Mouse (Mus musculus) hindbrain, embryonic 15.5 days (tissue): Measurements from ENCODE around the gene Acer2. TPM values are rescaled to one million over a fixed set of nuclear protein-coding genes. Genes with fewer than 3 reads are reported as not detected.
"Not testable (repeated sequence)": the region's sequence is repeated elsewhere in the genome, so short reads cannot be mapped to it uniquely, and the experiment has no call there.

Source experiments
- ATAC-seq: fragments of 200-750 bp; cut with Nextera tagmentation; 2 replicates; pipeline ENCODE4 v1.8.0; 2017; ENCODE audit warnings: low read depth, moderate number of reproducible peaks, moderate TSS enrichment; ENCODE audit not compliant: low FRiP score
- H3K27ac ChIP-seq: fragments of 300-500 bp; sonication (generic); replicated peaks from 2 replicates; pipeline ENCODE4 v1.5.1; 2015; ENCODE audit warnings: mild to moderate bottlenecking, inconsistent platforms
- H3K27me3 ChIP-seq: fragments of 300-500 bp; sonication (generic); 2 replicates; pipeline ENCODE4 v1.6.1; 2015; ENCODE audit warnings: control low read depth, inconsistent platforms
- H3K36me3 ChIP-seq: fragments of 300-500 bp; sonication (generic); 2 replicates; pipeline ENCODE4 v1.6.1; 2015; ENCODE audit warnings: control low read depth, inconsistent platforms
- H3K4me1 ChIP-seq: fragments of 300-500 bp; sonication (generic); replicated peaks from 2 replicates; pipeline ENCODE4 v1.6.1; 2015; ENCODE audit warnings: control low read depth, inconsistent platforms
- H3K4me2 ChIP-seq: fragments of 300-500 bp; sonication (generic); 2 replicates; pipeline ENCODE4 v1.6.1; 2015; ENCODE audit warnings: moderate library complexity, mild to moderate bottlenecking, inconsistent platforms
- H3K4me3 ChIP-seq: fragments of 300-500 bp; sonication (generic); 2 replicates; pipeline ENCODE4 v1.5.1; 2015; ENCODE audit warnings: mild to moderate bottlenecking, inconsistent platforms
- H3K9ac ChIP-seq: fragments of 300-500 bp; sonication (generic); 2 replicates; pipeline ENCODE4 v1.6.1; 2015; ENCODE audit warnings: inconsistent platforms
- H3K9me3 ChIP-seq: fragments of 300-500 bp; sonication (generic); 2 replicates; pipeline ENCODE4 v1.6.1; 2016; ENCODE audit warnings: control low read depth, inconsistent platforms
- WGBS: fragments of 180-500 bp; shearing (Covaris S2); methylation state at CpG from one replicate; pipeline ENCODE4 v1.1.7; 2015; 5-methylcytosine and 5-hydroxymethylcytosine counted together
- polyA plus RNA-seq: library from polyadenylated mRNA; unstranded; fragments of >200 nt; fragmentation: Nextera tagmentation; extraction: Ambion mirVana; gene quantifications from 2 replicates; pipeline ENCODE4 v1.2.1, GENCODE M21; 2015

Acer2 gene
- polyA plus RNA-seq: 18.0 and 20.2 TPM in 2 replicates

GRCm38 (mm10) chr4:86874146-86874847 lies at the start of gene Acer2:
Gene Acer2, plus strand, starts transcription at chr4:86874396.
- H3K4me3 ChIP-seq: peak within 1 kb of the TSS; percentile 84
- WGBS: under 1% methylated on average over 60 of the region's 60 CpGs
- H3K27ac ChIP-seq: peak within 1 kb of the TSS; percentile 41; the same call in 1 of the 2 replicates
- ATAC-seq: peak; percentile 93
- H3K4me2 ChIP-seq: peak within 1 kb of the TSS; percentile 75
- peak within 1 kb of the TSS; percentile 70 for H3K9ac ChIP-seq
- H3K4me1 ChIP-seq: peaks cover 10% of the 10 kb centered on the region
- H3K36me3 ChIP-seq: no peaks in the 10 kb centered on the region
- H3K27me3 ChIP-seq: no peaks in the 10 kb centered on the region
- H3K9me3 ChIP-seq: no peaks in the 10 kb centered on the region

- Histone ChIP-seq H3K4me2 (no peak overlapping the region), H3K27ac (no peak overlapping the region), H3K4me1 (no peaks in the 10 kb centered on the region), H3K36me3 (peaks cover 45% of the 10 kb centered on the region), H3K9me3 (no peaks in the 10 kb centered on the region), H3K4me3 (no peak overlapping the region), H3K27me3 (no peaks in the 10 kb centered on the region), H3K9ac (no peak overlapping the region)
- 90% methylated on average over 7 of the region's 7 CpGs for WGBS
- no peak for ATAC-seq
Observed at GRCm38 (mm10) chr4:86825143-86825542, 49.1 kb upstream of the Acer2 start.

- H3K27me3 ChIP-seq: no peaks in the 10 kb centered on the region
- H3K4me3 ChIP-seq: no peak overlapping the region
- 92% methylated on average over 2 of the region's 2 CpGs for WGBS
- no peak for ATAC-seq
- H3K9ac ChIP-seq: no peak overlapping the region
- no peaks in the 10 kb centered on the region for H3K9me3 ChIP-seq
- no peak overlapping the region for H3K4me2 ChIP-seq
- no peak overlapping the region for H3K27ac ChIP-seq
- H3K4me1 ChIP-seq: no peaks in the 10 kb centered on the region
- peaks cover 37% of the 10 kb centered on the region for H3K36me3 ChIP-seq
Observed at GRCm38 (mm10) chr4:86831896-86832295, 42.3 kb upstream of the Acer2 start.

- not testable (repeated sequence) for H3K27me3 ChIP-seq, H3K9ac ChIP-seq, ATAC-seq, H3K9me3 ChIP-seq, H3K4me1 ChIP-seq, H3K4me2 ChIP-seq, H3K27ac ChIP-seq, H3K4me3 ChIP-seq
- H3K36me3 ChIP-seq: peaks cover 51% of the 10 kb centered on the region
- WGBS: 95% methylated on average over 2 of the region's 2 CpGs
Observed at GRCm38 (mm10) chr4:86841141-86841540, 33.1 kb upstream of the Acer2 start.

- no peaks in the 10 kb centered on the region for H3K27me3 ChIP-seq
- H3K4me1 ChIP-seq: no peaks in the 10 kb centered on the region
- H3K27ac ChIP-seq: no peak overlapping the region
- H3K4me3 ChIP-seq: no peak overlapping the region
- 95% methylated on average over 3 of the region's 3 CpGs for WGBS
- ATAC-seq: no peak
- no peak overlapping the region for H3K4me2 ChIP-seq
- no peak overlapping the region for H3K9ac ChIP-seq
- peaks cover 42% of the 10 kb centered on the region for H3K36me3 ChIP-seq
- no peaks in the 10 kb centered on the region for H3K9me3 ChIP-seq
Observed at GRCm38 (mm10) chr4:86845384-86845783, 28.8 kb upstream of the Acer2 start.

GRCm38 (mm10) chr4:86847246-86847645 lies 26.9 kb upstream of the Acer2 start:
- no peak overlapping the region for H3K4me3 ChIP-seq
- H3K27ac ChIP-seq: no peak overlapping the region
- H3K4me1 ChIP-seq: no peaks in the 10 kb centered on the region
- H3K4me2 ChIP-seq: no peak overlapping the region
- no peaks in the 10 kb centered on the region for H3K9me3 ChIP-seq
- no peaks in the 10 kb centered on the region for H3K27me3 ChIP-seq
- no peak overlapping the region for H3K9ac ChIP-seq
- peaks cover 34% of the 10 kb centered on the region for H3K36me3 ChIP-seq
- 96% methylated on average over 2 of the region's 2 CpGs for WGBS
- ATAC-seq: no peak

- WGBS: 80% methylated on average over 2 of the region's 2 CpGs
- peaks cover 12% of the 10 kb centered on the region for H3K4me1 ChIP-seq
- H3K4me3 ChIP-seq: no peak overlapping the region
- H3K9me3 ChIP-seq: no peaks in the 10 kb centered on the region
- H3K9ac ChIP-seq: no peak overlapping the region
- H3K27ac ChIP-seq: no peak overlapping the region
- ATAC-seq: no peak
- H3K36me3 ChIP-seq: peaks cover 37% of the 10 kb centered on the region
- H3K27me3 ChIP-seq: no peaks in the 10 kb centered on the region
- H3K4me2 ChIP-seq: no peak overlapping the region
Observed at GRCm38 (mm10) chr4:86851331-86851730, 22.9 kb upstream of the Acer2 start.

GRCm38 (mm10) chr4:86852018-86852417 lies 22.2 kb upstream of the Acer2 start:
- Histone ChIP-seq H3K9ac (no peak overlapping the region), H3K4me1 (peaks cover 13% of the 10 kb centered on the region), H3K27me3 (no peaks in the 10 kb centered on the region), H3K4me2 (no peak overlapping the region), H3K9me3 (no peaks in the 10 kb centered on the region), H3K27ac (no peak overlapping the region), H3K4me3 (no peak overlapping the region), H3K36me3 (peaks cover 33% of the 10 kb centered on the region)
- 82% methylated on average over 3 of the region's 3 CpGs for WGBS
- no peak for ATAC-seq

GRCm38 (mm10) chr4:86852813-86853590 lies 21.2 kb upstream of the Acer2 start:
- Histone ChIP-seq H3K27ac (no peak overlapping the region), H3K9ac (no peak overlapping the region), H3K9me3 (no peaks in the 10 kb centered on the region), H3K27me3 (no peaks in the 10 kb centered on the region), H3K4me1 (peaks cover 14% of the 10 kb centered on the region), H3K36me3 (peaks cover 26% of the 10 kb centered on the region), H3K4me2 (no peak overlapping the region), H3K4me3 (no peak overlapping the region)
- 85% methylated on average over 4 of the region's 4 CpGs for WGBS
- ATAC-seq: no peak

GRCm38 (mm10) chr4:86856304-86857112 lies 17.7 kb upstream of the Acer2 start:
- Histone ChIP-seq H3K36me3 (peaks cover 26% of the 10 kb centered on the region), H3K9ac (peak overlapping the region; percentile 100), H3K4me2 (peak overlapping the region; percentile 87), H3K27ac (peak overlapping the region; percentile 98), H3K27me3 (no peaks in the 10 kb centered on the region), H3K9me3 (no peaks in the 10 kb centered on the region), H3K4me1 (peaks cover 20% of the 10 kb centered on the region), H3K4me3 (peak overlapping the region; percentile 84)
- 1% methylated on average over 50 of the region's 50 CpGs for WGBS
- ATAC-seq: no peak

GRCm38 (mm10) chr4:86857113-86858069 lies 16.8 kb upstream of the Acer2 start, which contains the start of gene Rps6:
Gene Rps6, minus strand, starts transcription at chr4:86857412.
- peaks cover 20% of the 10 kb centered on the region for H3K4me1 ChIP-seq
- peak within 1 kb of the TSS; percentile 84 for H3K4me3 ChIP-seq
- no peaks in the 10 kb centered on the region for H3K9me3 ChIP-seq
- H3K27me3 ChIP-seq: no peaks in the 10 kb centered on the region
- H3K9ac ChIP-seq: peak within 1 kb of the TSS; percentile 100
- H3K36me3 ChIP-seq: peaks cover 26% of the 10 kb centered on the region
- ATAC-seq: peak; percentile 99
- WGBS: under 1% methylated on average over 68 of the region's 68 CpGs
- peak within 1 kb of the TSS; percentile 98 for H3K27ac ChIP-seq
- peak within 1 kb of the TSS; percentile 87 for H3K4me2 ChIP-seq
